Mouse (Mus musculus) CH12.LX (cell line): Measurements from ENCODE around the gene Map7. TPM values are rescaled to one million over a fixed set of nuclear protein-coding genes. Genes with fewer than 3 reads are reported as not detected.

Experiments used
- DNase-seq: peaks from one replicate; pipeline ENCODE4 v3.0.0-alpha.2; 2013; ENCODE audit errors: extremely low read depth
- H3K27ac ChIP-seq: 2 replicates; pipeline ENCODE4 v1.5.1; 2012; ENCODE audit warnings: low read depth, mild to moderate bottlenecking, control low read depth, moderate library complexity; ENCODE audit not compliant: insufficient read depth
- H3K27me3 ChIP-seq: replicated peaks from 2 replicates; pipeline ENCODE3; 2012; ENCODE audit warnings: inconsistent platforms
- H3K36me3 ChIP-seq, 2 experiments: replicated peaks in 1 of 2; 2 replicates each; pipeline versions ENCODE3 to v1.6.1; 2012; ENCODE audit warnings: inconsistent platforms in 1 of 2, low read length in 1 of 2, mild to moderate bottlenecking in 1 of 2, mixed read lengths in 1 of 2, moderate library complexity in 1 of 2; ENCODE audit not compliant: control insufficient read depth in 1 of 2, insufficient read depth in 1 of 2
- H3K4me1 ChIP-seq, 2 experiments: 2 replicates each; pipeline ENCODE4 v1.6.1; 2012; ENCODE audit warnings: inconsistent platforms in 1 of 2, moderate library complexity in 1 of 2; ENCODE audit not compliant: insufficient read depth in 2 of 2, control insufficient read depth in 1 of 2
- H3K4me2 ChIP-seq: 2 replicates; pipeline ENCODE4 v1.6.1; 2012; ENCODE audit warnings: low read depth, mild to moderate bottlenecking, control low read depth; ENCODE audit not compliant: poor library complexity, insufficient read depth, severe bottlenecking
- H3K4me3 ChIP-seq, 3 experiments: fragments of 150-350 bp in 1 of 3; sonication (generic) in 1 of 3; replicated peaks in 1 of 3; 2 replicates each; pipeline versions ENCODE3 to v1.5.1; 2011 to 2012; ENCODE audit warnings: low read depth in 2 of 3, low read length in 2 of 3, mild to moderate bottlenecking in 2 of 3, moderate library complexity in 2 of 3, control low read depth in 1 of 3, improper control_type of control experiment in 1 of 3, inconsistent platforms in 1 of 3, mixed read lengths in 1 of 3; ENCODE audit not compliant: poor library complexity in 1 of 3
- H3K79me2 ChIP-seq: replicated peaks from 2 replicates; pipeline ENCODE4 v1.6.1; 2012; ENCODE audit warnings: mild to moderate bottlenecking, moderate library complexity; ENCODE audit not compliant: control insufficient read depth, poor library complexity, insufficient read depth, severe bottlenecking; ENCODE audit errors: extremely low read depth
- H3K9ac ChIP-seq: 2 replicates; pipeline ENCODE4 v1.6.1; 2012; ENCODE audit warnings: low read depth, mild to moderate bottlenecking, control low read depth, moderate library complexity; ENCODE audit not compliant: insufficient read depth
- H3K9me3 ChIP-seq: replicated peaks from 2 replicates; pipeline ENCODE3; 2012; ENCODE audit warnings: low read length, inconsistent platforms, mixed read lengths
- CHD1 ChIP-seq: IDR thresholded peaks from 2 replicates; pipeline ENCODE4 v1.6.1; 2012; ENCODE audit warnings: low read depth, low read length, improper control_type of control experiment, inconsistent platforms
- CHD2 ChIP-seq: IDR thresholded peaks from 2 replicates; pipeline ENCODE4 v1.6.1; 2011; ENCODE audit warnings: low read length, improper control_type of control experiment
- CTCF ChIP-seq, 2 experiments: IDR thresholded peaks in 1 of 2; conservative IDR thresholded peaks in 1 of 2; 2 replicates each; pipeline ENCODE4 v1.5.1; 2011 to 2012; ENCODE audit warnings: low read depth in 2 of 2, low read length in 2 of 2, improper control_type of control experiment in 1 of 2, inconsistent platforms in 1 of 2, mild to moderate bottlenecking in 1 of 2, moderate library complexity in 1 of 2
- E2F4 ChIP-seq: IDR thresholded peaks from 2 replicates; pipeline ENCODE4 v1.6.1; 2011; ENCODE audit warnings: low read depth, low read length, improper control_type of control experiment; ENCODE audit not compliant: insufficient replicate concordance
- ELF1 ChIP-seq: IDR thresholded peaks from 2 replicates; pipeline ENCODE4 v1.6.1; 2014; ENCODE audit warnings: low read depth, mild to moderate bottlenecking, inconsistent platforms, low read length, improper control_type of control experiment
- EP300 ChIP-seq: IDR thresholded peaks from 2 replicates; pipeline ENCODE4 v1.6.1; 2011; ENCODE audit warnings: low read length, improper control_type of control experiment
- ETS1 ChIP-seq: conservative IDR thresholded peaks from 2 replicates; pipeline ENCODE4 v1.6.1; 2012; ENCODE audit warnings: low read depth, mild to moderate bottlenecking, inconsistent platforms, low read length, improper control_type of control experiment, moderate library complexity
- HCFC1 ChIP-seq: IDR thresholded peaks from 2 replicates; pipeline ENCODE4 v1.6.1; 2012; ENCODE audit warnings: low read depth, mild to moderate bottlenecking, inconsistent platforms, low read length, improper control_type of control experiment
- IRF4 ChIP-seq: IDR thresholded peaks from 2 replicates; pipeline ENCODE4 v1.6.1; 2014; ENCODE audit warnings: low read depth, mild to moderate bottlenecking, inconsistent platforms, low read length, improper control_type of control experiment
- JUND ChIP-seq: conservative IDR thresholded peaks from 2 replicates; pipeline ENCODE4 v1.6.1; 2011; ENCODE audit warnings: low read depth, low read length, improper control_type of control experiment
- KAT2A ChIP-seq: IDR thresholded peaks from 2 replicates; pipeline ENCODE4 v1.6.1; 2012; ENCODE audit warnings: low read length, improper control_type of control experiment, inconsistent platforms; ENCODE audit not compliant: insufficient replicate concordance
- MAFK ChIP-seq: IDR thresholded peaks from 2 replicates; pipeline ENCODE4 v1.6.1; 2011; ENCODE audit warnings: low read length, improper control_type of control experiment; ENCODE audit not compliant: insufficient replicate concordance
- MAX ChIP-seq: IDR thresholded peaks from 2 replicates; pipeline ENCODE4 v1.6.1; 2011; ENCODE audit warnings: low read length, improper control_type of control experiment
- MAZ ChIP-seq: IDR thresholded peaks from 2 replicates; pipeline ENCODE4 v1.6.1; 2012; ENCODE audit warnings: low read depth, mild to moderate bottlenecking, inconsistent platforms, low read length, improper control_type of control experiment, moderate library complexity
- MXI1 ChIP-seq: IDR thresholded peaks from 2 replicates; pipeline ENCODE4 v1.6.1; 2011; ENCODE audit warnings: mild to moderate bottlenecking, low read depth, low read length, improper control_type of control experiment
- NELFE ChIP-seq: IDR thresholded peaks from 2 replicates; pipeline ENCODE4 v1.6.1; 2011; ENCODE audit warnings: low read depth, low read length, improper control_type of control experiment
- POLR2A ChIP-seq: IDR thresholded peaks from 2 replicates; pipeline ENCODE4 v1.6.1; 2011; ENCODE audit warnings: low read depth, mild to moderate bottlenecking, improper control_type of control experiment, low read length
- POLR2AphosphoS2 ChIP-seq: IDR thresholded peaks from 2 replicates; pipeline ENCODE4 v1.6.1; 2011; ENCODE audit warnings: low read depth, low read length, improper control_type of control experiment
- RAD21 ChIP-seq: IDR thresholded peaks from 2 replicates; pipeline ENCODE4 v1.6.1; 2011; ENCODE audit warnings: low read depth, mild to moderate bottlenecking, low read length, improper control_type of control experiment, moderate library complexity
- SIN3A ChIP-seq: IDR thresholded peaks from 2 replicates; pipeline ENCODE4 v1.6.1; 2012; ENCODE audit warnings: low read length, improper control_type of control experiment, inconsistent platforms
- SMC3 ChIP-seq: IDR thresholded peaks from 2 replicates; pipeline ENCODE4 v1.6.1; 2011; ENCODE audit warnings: low read depth, low read length, improper control_type of control experiment
- TBP ChIP-seq: conservative IDR thresholded peaks from 2 replicates; pipeline ENCODE4 v1.6.1; 2011; ENCODE audit warnings: low read depth, low read length, improper control_type of control experiment
- TCF12 ChIP-seq: IDR thresholded peaks from 2 replicates; pipeline ENCODE4 v1.6.1; 2014; ENCODE audit warnings: low read depth, mild to moderate bottlenecking, inconsistent platforms, low read length, improper control_type of control experiment
- UBTF ChIP-seq: IDR thresholded peaks from 2 replicates; pipeline ENCODE4 v1.6.1; 2012; ENCODE audit warnings: low read depth, mild to moderate bottlenecking, inconsistent platforms, low read length, improper control_type of control experiment, moderate library complexity
- USF2 ChIP-seq: conservative IDR thresholded peaks from 2 replicates; pipeline ENCODE4 v1.6.1; 2011; ENCODE audit warnings: low read depth, low read length, improper control_type of control experiment
- ZKSCAN1 ChIP-seq: IDR thresholded peaks from 2 replicates; pipeline ENCODE4 v1.6.1; 2012; ENCODE audit warnings: low read depth, inconsistent platforms, low read length, improper control_type of control experiment, borderline replicate concordance
- ZMIZ1 ChIP-seq: IDR thresholded peaks from 2 replicates; pipeline ENCODE4 v1.6.1; 2012; ENCODE audit warnings: low read depth, mild to moderate bottlenecking, inconsistent platforms, low read length, improper control_type of control experiment
- ZNF384 ChIP-seq: IDR thresholded peaks from 2 replicates; pipeline ENCODE4 v1.6.1; 2012; ENCODE audit warnings: low read depth, low read length, improper control_type of control experiment, inconsistent platforms
- dilution Hi-C: fragments of 300-500 bp; cut with MboI; formaldehyde crosslinking; loops from 2 replicates; pipeline ENCODE4 v1.14.3; 2020; ENCODE audit warnings: low sequenced_read_pairs; ENCODE audit not compliant: extremely low pct_unique_long_range_greater_than_20kb, extremely low pct_ligation_motif_present
- in situ Hi-C: fragments of 300-500 bp; cut with MboI; formaldehyde crosslinking; loops from 3 replicates; pipeline ENCODE4 v1.14.3; 2019; ENCODE audit warnings: low sequenced_read_pairs, low pct_ligation_motif_present, low pct_unique_long_range_greater_than_20kb, mixed read lengths
- polyA plus RNA-seq: library from polyadenylated mRNA; unstranded; fragments of >175 nt; gene quantifications from 2 replicates; pipeline ENCODE4 v1.2.1, GENCODE M21; 2012; ENCODE audit warnings: low read depth; ENCODE audit not compliant: insufficient read length
- total RNA-seq, 2 experiments: library from RNA; depleted of rRNA; stranded (reverse); fragments of 300-350 nt in 1 of 2; fragments of >200 nt in 1 of 2; gene quantifications; 2 replicates each; pipeline ENCODE4 v1.2.3; 2012 to 2014

Gene Map7
- total and polyA plus RNA-seq, 3 experiments = 7.4 to 31.1 (median 21.6) TPM

- Histone ChIP-seq H3K9me3 (no peaks in the 10 kb centered on the region), H3K4me2 (peak overlapping the region; percentile 85), H3K4me1 (peaks cover 2 to 14% of the 10 kb centered on the region in 2 experiments; a peak in 2 of 4 replicates), H3K4me3 (peak overlapping the region; percentile 55 to 87 (median 70)), H3K79me2 (peaks cover 28% of the 10 kb centered on the region), H3K9ac (peak overlapping the region; percentile 94), H3K27me3 (no peaks in the 10 kb centered on the region), H3K27ac (peak overlapping the region; percentile 98), H3K36me3 (peaks cover 0 to 2% of the 10 kb centered on the region in 2 experiments)
- TF ChIP-seq RAD21 (no peak), TBP (no peak), HCFC1 (no peak), EP300 (no peak), UBTF (no peak), ZNF384 (no peak), SMC3 (no peak), MAFK (no peak), ZKSCAN1 (no peak)
- DNase-seq = no peak
- dilution Hi-C loops = no loop called here
- in situ Hi-C loops = no loop called here
These were observed 162.9 kb downstream of the Map7 start for GRCm38 (mm10) chr10:20310969-20311769.

DNA sequence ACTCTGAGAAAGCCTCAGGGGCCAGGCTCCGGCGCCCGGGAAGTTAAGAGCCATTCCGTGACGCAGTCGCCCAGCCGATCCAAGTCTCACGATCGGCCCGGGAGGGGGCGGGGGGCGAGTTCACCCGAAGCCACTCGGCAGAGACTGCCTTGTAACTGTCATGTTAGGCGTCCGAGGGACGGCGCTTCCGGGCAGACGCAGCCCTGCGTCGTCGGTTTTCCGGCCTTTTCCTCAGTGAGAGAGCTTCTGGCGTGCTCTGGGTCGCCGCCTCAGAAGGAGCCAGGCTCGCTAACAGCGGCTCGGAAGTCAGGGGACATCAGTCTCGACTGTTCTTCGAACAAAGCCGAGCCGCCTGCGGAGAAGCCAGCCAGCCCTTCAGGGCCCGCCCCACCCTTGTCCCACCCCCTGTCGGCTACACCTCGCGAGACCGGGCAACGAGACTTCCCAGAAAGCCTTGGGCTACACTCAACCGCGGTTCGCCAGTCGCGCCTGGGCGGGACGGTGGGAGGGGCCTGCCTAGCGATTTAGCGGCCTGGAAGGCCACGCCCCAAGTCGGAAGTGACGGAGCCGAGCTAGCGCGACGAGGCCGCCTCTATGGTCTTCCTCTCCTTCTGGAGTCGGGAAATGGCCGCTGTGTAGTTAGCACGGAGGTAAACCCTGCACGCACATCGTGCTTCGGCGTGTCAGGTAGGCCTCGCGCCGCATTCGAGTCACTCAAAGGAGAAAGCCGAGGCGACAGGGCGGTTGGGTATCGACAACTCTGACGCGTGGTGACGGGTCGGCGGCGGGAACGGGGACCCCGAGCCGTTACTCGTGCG, 163.9 kb downstream of the Map7 start, which contains the start of gene Bclaf1:
Gene Bclaf1, plus strand, starts transcription at position 552 of the 818 bp plus-strand sequence.
- peak within 1 kb of the TSS; percentile 74 to 92 (median 87) for H3K4me3 ChIP-seq
- peaks cover 36% of the 10 kb centered on the region for H3K79me2 ChIP-seq
- H3K4me2 ChIP-seq = peak within 1 kb of the TSS; percentile 95
- H3K9me3 ChIP-seq = no peaks in the 10 kb centered on the region
- peaks cover 2 to 24% of the 10 kb centered on the region in 2 experiments; a peak in 2 of 4 replicates for H3K4me1 ChIP-seq
- peaks cover 0 to 6% of the 10 kb centered on the region in 2 experiments for H3K36me3 ChIP-seq
- in situ Hi-C loops = no loop called here
- peak; percentile 99 for DNase-seq
- no peaks in the 10 kb centered on the region for H3K27me3 ChIP-seq
- peak within 1 kb of the TSS; percentile 99 for H3K27ac ChIP-seq
- dilution Hi-C loops = no loop called here
- H3K9ac ChIP-seq = peak within 1 kb of the TSS; percentile 94
- TF ChIP-seq USF2 = no peak
- no peak for TF ChIP-seq JUND
- TF ChIP-seq TCF12 = peak; percentile 69; the same call in 1 of the 2 replicates
- no peak for TF ChIP-seq CTCF (conservative IDR thresholded peaks at IDR 0.05 in 1 of 2, IDR thresholded peaks at IDR 0.05 in 1 of 2; ENCODE audit: low read depth in 2 of 2, low read length in 2 of 2)
- TF ChIP-seq RAD21 = no peak
- TF ChIP-seq NELFE = peak; percentile 85
- TF ChIP-seq IRF4 = peak; percentile 46; the same call in 1 of the 2 replicates
- TF ChIP-seq ELF1 = peak; percentile 79
- TF ChIP-seq MAZ = peak; percentile 37; the same call in 1 of the 2 replicates
- TF ChIP-seq TBP = peak; percentile 95
- TF ChIP-seq CHD1 = no peak; the same call in 1 of the 2 replicates
- 0 out of 2 replicates have a peak, but pooled peaks have one; percentile 52 for TF ChIP-seq MXI1
- peak; percentile 96 for TF ChIP-seq POLR2A
- TF ChIP-seq CHD2 = peak; percentile 98
- TF ChIP-seq SIN3A = peak; percentile 67
- TF ChIP-seq POLR2AphosphoS2 = peak; percentile 83; the same call in 1 of the 2 replicates
- 0 out of 2 replicates have a peak, but pooled peaks have one; percentile 45 for TF ChIP-seq KAT2A
- peak; percentile 75 for TF ChIP-seq HCFC1
- TF ChIP-seq SMC3 = no peak
- no peak; the same call in 1 of the 2 replicates for TF ChIP-seq MAX
- peak; percentile 21; the same call in 1 of the 2 replicates for TF ChIP-seq EP300
- TF ChIP-seq ETS1 = peak; percentile 25; the same call in 1 of the 2 replicates
- 0 out of 2 replicates have a peak, but pooled peaks have one; percentile 62 for TF ChIP-seq UBTF
- TF ChIP-seq E2F4 = no peak
- TF ChIP-seq ZMIZ1 = peak; percentile 47; the same call in 1 of the 2 replicates
